1 mouse cellular context compared by ENCODE assay signal in the genomic region with DNA sequence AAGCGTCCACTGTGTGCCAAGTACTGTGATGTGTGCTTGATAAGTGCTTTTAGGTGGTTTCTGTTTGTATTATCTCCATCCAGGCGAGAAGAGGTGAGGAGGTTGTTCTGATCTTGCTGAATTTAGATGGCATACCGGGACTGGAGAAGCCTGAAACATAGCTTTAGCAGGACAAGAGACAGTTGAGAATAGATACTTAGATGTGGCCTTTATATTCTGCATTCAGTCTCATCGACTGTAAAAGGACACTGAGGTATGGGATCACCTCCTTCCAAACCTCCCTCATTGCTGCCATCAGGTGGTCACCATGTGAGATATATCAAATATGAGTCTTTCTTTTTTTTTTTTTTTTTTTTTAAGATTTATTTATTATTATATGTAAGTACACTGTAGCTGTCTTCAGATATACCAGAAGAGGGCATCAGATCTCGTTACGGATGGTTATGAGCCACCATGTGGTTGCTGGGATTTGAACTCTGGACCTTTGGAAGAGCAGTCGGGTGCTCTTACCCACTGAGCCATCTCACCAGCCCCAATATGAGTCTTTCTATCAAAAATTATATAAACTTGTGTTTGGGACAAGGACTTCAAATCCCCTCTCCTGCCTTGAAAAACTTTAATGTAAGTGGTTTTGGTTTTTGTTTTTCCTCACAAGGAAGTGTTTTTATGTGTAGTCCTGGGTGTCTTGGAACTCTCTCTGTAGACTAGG.
TF ChIP-seq lines count a peak whose summit lies in the region.

No protein-coding gene starts in this region.

TF ChIP-seq in CH12.LX, 34 proteins besides CTCF, POLR2A, EP300 and RAD21:
- peak; percentile 29 for TF ChIP-seq SMC3 (IDR thresholded peaks at IDR 0.05; ENCODE audit: low read depth, low read length)
- 0 out of 2 replicates have a peak, but pooled peaks have one; percentile 16 for TF ChIP-seq MYC (IDR thresholded peaks at IDR 0.05; ENCODE audit: low read depth, low read length)
- peak; percentile 90 for TF ChIP-seq ZNF384 (IDR thresholded peaks at IDR 0.05; ENCODE audit: low read depth, low read length)
